Mouse (Mus musculus) limb, embryonic 14.5 days (tissue): ENCODE data around the gene Nfe2l1. TPM values are rescaled to one million over a fixed set of nuclear protein-coding genes. Genes with fewer than 3 reads are reported as not detected.
"Not testable (repeated sequence)": the region's sequence is repeated elsewhere in the genome, so short reads cannot be mapped to it uniquely, and the experiment has no call there.

Experiments
- ATAC-seq: fragments of 200-750 bp; cut with Nextera tagmentation; 2 replicates; pipeline ENCODE4 v1.8.0; 2017; ENCODE audit warnings: low read depth, moderate number of reproducible peaks, moderate TSS enrichment; ENCODE audit not compliant: low FRiP score
- DNase-seq: peaks from one replicate; pipeline ENCODE4 v3.0.0-alpha.2; 2015; ENCODE audit warnings: low spot score
- H3K27ac ChIP-seq: fragments of 300-500 bp; sonication (generic); replicated peaks from 2 replicates; pipeline ENCODE4 v1.5.1; 2014; ENCODE audit warnings: low read depth, mild to moderate bottlenecking, low read length, moderate library complexity, mixed read lengths
- H3K27me3 ChIP-seq: fragments of 300-500 bp; sonication (generic); 2 replicates; pipeline ENCODE4 v1.6.1; 2014; ENCODE audit warnings: low read length, mixed read lengths; ENCODE audit not compliant: control insufficient read depth, insufficient read depth
- H3K36me3 ChIP-seq: fragments of 300-500 bp; sonication (generic); 2 replicates; pipeline ENCODE4 v1.6.1; 2014; ENCODE audit warnings: mild to moderate bottlenecking, low read length, moderate library complexity, mixed read lengths; ENCODE audit not compliant: control insufficient read depth, insufficient read depth
- H3K4me1 ChIP-seq: fragments of 300-500 bp; sonication (generic); 2 replicates; pipeline ENCODE4 v1.6.1; 2014; ENCODE audit warnings: antibody characterized with exemption, low read length, mixed read lengths; ENCODE audit not compliant: control insufficient read depth, insufficient read depth
- H3K4me2 ChIP-seq: fragments of 300-500 bp; sonication (generic); replicated peaks from 2 replicates; pipeline ENCODE4 v1.6.1; 2014; ENCODE audit warnings: low read depth, mild to moderate bottlenecking, low read length, moderate library complexity; ENCODE audit not compliant: severe bottlenecking
- H3K4me3 ChIP-seq: fragments of 300-500 bp; sonication (generic); replicated peaks from 2 replicates; pipeline ENCODE4 v1.5.1; 2014; ENCODE audit warnings: low read length
- H3K9ac ChIP-seq: fragments of 300-500 bp; sonication (generic); 2 replicates; pipeline ENCODE4 v1.6.1; 2014; ENCODE audit warnings: mild to moderate bottlenecking, low read depth, low read length, moderate library complexity; ENCODE audit not compliant: severe bottlenecking
- H3K9me3 ChIP-seq: fragments of 300-500 bp; sonication (generic); 2 replicates; pipeline ENCODE4 v1.6.1; 2016; ENCODE audit warnings: low read length; ENCODE audit not compliant: control insufficient read depth
- POLR2A ChIP-seq: fragments of 200-500 bp; IDR thresholded peaks from 2 replicates; pipeline ENCODE4 v1.8.0; 2012; ENCODE audit warnings: inconsistent platforms, mild to moderate bottlenecking, moderate library complexity, borderline replicate concordance; ENCODE audit not compliant: insufficient read depth, insufficient read length; ENCODE audit errors: extremely low read depth
- WGBS: fragments of 180-500 bp; shearing (Covaris S2); extraction: QIAGEN DNeasy Blood & Tissue Kit; methylation state at CpG from one replicate; pipeline ENCODE4 v1.1.7; 2014; 5-methylcytosine and 5-hydroxymethylcytosine counted together
- polyA plus RNA-seq, 2 experiments: library from polyadenylated mRNA; depleted of rRNA in 1 of 2; stranded (reverse) in 1 of 2; unstranded in 1 of 2; fragments of >200 nt; fragmentation: Nextera tagmentation in 1 of 2; extraction: Ambion mirVana in 1 of 2; gene quantifications; 2 replicates each; pipeline versions ENCODE4 v1.2.1 to v1.2.3; 2012 to 2014

Gene Nfe2l1
- polyA plus RNA-seq, 2 experiments: 42.0 to 94.5 TPM

DNA sequence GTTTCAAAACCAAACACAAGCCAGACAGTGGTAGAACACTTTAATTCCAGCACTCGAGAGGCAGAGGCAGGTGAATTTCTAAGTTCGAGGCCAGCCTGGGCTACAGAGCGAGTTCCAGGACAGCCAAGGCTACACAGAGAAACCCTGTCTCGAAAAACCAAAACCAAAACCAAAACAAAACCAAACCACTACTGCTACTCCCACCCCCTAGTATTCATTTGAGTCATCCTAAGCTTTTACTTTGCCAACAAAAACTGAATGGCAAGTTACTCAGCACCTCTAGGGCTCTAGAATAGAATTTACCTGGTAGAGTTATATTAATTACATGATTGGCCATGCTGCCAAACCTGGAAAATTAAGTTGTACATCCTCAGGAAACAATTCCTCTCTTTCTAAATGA, 29.9 kb upstream of the Nfe2l1 start:
- Histone ChIP-seq H3K36me3 (peaks cover 27% of the 10 kb centered on the region; the same call in 1 of the 2 replicates), H3K4me3 (no peak overlapping the region), H3K9ac (no peak overlapping the region), H3K9me3 (no peaks in the 10 kb centered on the region), H3K4me1 (peaks cover 18% of the 10 kb centered on the region), H3K27ac (no peak overlapping the region), H3K27me3 (0 out of 2 replicates have a peak, but pooled peaks cover 5% of the 10 kb centered on the region), H3K4me2 (no peak overlapping the region)
- 83% methylated on average over 4 of the region's 4 CpGs for WGBS
- ATAC-seq: no peak
- TF ChIP-seq POLR2A: no peak
- DNase-seq: no peak

DNA sequence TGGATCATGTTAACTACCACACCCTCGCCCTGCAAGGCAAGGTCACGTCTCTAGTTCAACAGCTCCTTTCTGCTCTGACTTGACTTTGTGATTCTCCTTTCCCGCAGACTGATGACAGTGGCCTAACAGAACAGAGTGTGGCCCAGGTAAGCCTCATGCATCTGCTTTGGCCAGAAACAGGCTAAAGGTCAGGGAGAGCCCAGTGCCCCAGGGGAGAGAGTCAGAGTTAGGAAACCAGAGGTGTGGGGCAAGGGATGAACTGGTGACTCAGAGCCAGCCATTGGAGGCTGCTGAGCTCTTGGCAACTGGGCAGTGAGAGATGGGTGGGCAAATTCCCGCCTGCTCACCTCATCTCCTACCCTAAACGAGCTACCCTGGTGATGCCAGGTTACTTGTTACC, 27.7 kb upstream of the Nfe2l1 start:
- no peak overlapping the region for H3K27ac ChIP-seq
- no peak overlapping the region for H3K9ac ChIP-seq
- WGBS: 74% methylated on average over 5 of the region's 5 CpGs
- ATAC-seq: no peak
- H3K27me3 ChIP-seq: no peaks in the 10 kb centered on the region
- no peak for TF ChIP-seq POLR2A
- H3K4me1 ChIP-seq: peaks cover 12% of the 10 kb centered on the region
- H3K4me2 ChIP-seq: no peak overlapping the region
- H3K9me3 ChIP-seq: no peaks in the 10 kb centered on the region
- no peak overlapping the region for H3K4me3 ChIP-seq
- H3K36me3 ChIP-seq: peaks cover 40% of the 10 kb centered on the region
- no peak for DNase-seq

DNA sequence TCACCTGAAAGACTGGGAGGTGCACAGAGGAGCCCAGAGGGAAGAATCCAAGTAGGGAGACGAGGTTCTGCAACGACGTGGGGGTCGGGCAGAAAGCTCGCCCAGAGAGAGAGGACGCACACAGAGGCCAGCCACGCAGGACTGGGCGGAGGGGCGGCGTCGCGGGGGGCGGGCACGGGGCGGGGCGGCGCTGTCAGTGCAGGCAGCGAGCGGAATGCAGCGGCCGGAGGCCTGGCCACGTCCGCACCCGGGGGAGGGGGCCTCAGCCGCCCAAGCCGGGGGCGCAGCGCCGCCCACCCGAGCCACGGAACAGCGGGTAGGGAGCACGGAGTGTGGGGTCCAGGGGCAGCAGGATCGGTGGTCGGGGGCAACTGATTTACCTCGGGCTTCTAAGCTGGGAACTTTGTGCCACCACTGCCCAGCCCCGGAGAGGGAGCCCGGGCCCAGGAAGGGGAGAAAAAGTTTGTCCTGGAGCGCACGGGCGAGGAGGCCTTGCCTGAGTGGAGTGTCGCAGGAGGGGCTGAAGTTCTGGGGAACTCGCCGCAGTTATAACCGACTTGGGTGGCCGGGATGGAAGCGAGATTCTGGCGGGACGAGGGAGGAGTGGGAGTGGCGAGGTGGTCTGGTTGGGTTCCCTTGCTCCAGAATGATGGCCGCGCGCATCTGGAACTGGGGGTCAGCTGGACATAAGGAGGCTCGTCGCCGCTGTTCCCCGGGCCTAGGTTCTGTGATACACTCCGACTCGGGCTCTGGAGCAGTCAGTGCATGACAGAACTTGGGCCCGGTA, 20.1 kb upstream of the Nfe2l1 start, which contains the start of gene Copz2:
Copz2 (plus strand) TSS at position 190 of the 787 bp plus-strand sequence.
- peak within 1 kb of the TSS; percentile 77 for H3K9ac ChIP-seq
- peak; percentile 41 for DNase-seq
- TF ChIP-seq POLR2A: 0 out of 2 replicates have a peak, but pooled peaks have one; percentile 50

DNA sequence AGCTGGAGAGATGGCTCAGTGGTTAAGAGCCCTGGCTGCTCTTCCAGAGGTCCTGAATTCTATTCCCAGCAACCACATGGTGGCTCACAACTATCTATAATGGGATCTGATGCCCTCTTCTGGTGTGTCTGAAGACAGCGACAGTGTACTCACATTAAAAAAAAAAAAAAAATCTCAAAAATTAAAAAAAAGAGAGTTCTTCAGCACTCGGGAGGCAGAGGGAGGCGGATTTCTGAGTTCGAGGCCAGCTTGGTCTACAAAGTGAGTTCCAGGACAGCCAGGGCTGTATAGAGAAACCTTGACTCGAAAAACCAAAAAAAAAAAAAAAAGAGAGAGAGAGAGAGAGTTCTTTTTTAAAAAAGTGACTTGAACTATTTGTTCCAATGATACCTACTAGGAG, 19.4 kb upstream of the Nfe2l1 start:
- DNase-seq, ATAC-seq, H3K9me3 ChIP-seq, H3K4me1 ChIP-seq, H3K27me3 ChIP-seq, H3K36me3 ChIP-seq: not testable (repeated sequence)
- H3K4me3 ChIP-seq: peak overlapping the region; percentile 65
- H3K27ac ChIP-seq: 0 out of 2 replicates have a peak overlapping the region, but pooled peaks have one; percentile 80
- peak overlapping the region; percentile 77; the same call in 1 of the 2 replicates for H3K9ac ChIP-seq
- WGBS: 73% methylated on average over 5 of the region's 5 CpGs
- H3K4me2 ChIP-seq: peak overlapping the region; percentile 71

More for the DNA sequence above, 20.1 kb upstream of the Nfe2l1 start, which contains the start of gene Copz2:
- Histone ChIP-seq H3K27ac (peak within 1 kb of the TSS; percentile 80), H3K27me3 (no peaks in the 10 kb centered on the region), H3K4me2 (peak within 1 kb of the TSS; percentile 71), H3K4me3 (peak within 1 kb of the TSS; percentile 65), H3K9me3 (no peaks in the 10 kb centered on the region), H3K36me3 (peaks cover 14% of the 10 kb centered on the region), H3K4me1 (0 out of 2 replicates have a peak, but pooled peaks cover 4% of the 10 kb centered on the region)
- ATAC-seq: peak; percentile 82
- 2% methylated on average over 50 of the region's 60 CpGs for WGBS

DNA sequence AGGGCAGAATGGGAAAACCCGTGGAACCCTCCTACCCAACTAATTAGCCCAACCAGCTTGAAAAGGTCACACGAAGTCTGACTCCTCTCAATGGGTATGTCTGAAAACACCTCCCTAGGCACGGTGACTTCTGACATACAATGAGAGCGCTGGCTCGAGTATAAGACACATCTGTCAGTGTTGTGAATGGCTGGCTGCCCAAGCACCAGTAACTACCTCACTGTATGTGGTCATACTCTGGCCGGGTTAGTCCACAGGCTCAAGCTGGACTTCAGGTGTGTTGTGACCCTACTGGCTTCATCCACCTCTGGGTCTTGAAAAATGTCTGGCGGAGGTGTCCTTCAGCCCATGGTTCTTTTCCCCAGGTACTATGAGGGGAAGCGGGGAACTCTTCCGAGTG, 18.9 kb upstream of the Nfe2l1 start:
- DNase-seq (no peak), ATAC-seq (no peak)
- H3K9ac ChIP-seq: no peak overlapping the region
- TF ChIP-seq POLR2A: no peak
- 70% methylated on average over 9 of the region's 9 CpGs for WGBS
- H3K9me3 ChIP-seq: no peaks in the 10 kb centered on the region
- H3K4me3 ChIP-seq: no peak overlapping the region
- H3K27ac ChIP-seq: no peak overlapping the region
- H3K4me2 ChIP-seq: no peak overlapping the region
- H3K4me1 ChIP-seq: 0 out of 2 replicates have a peak, but pooled peaks cover 4% of the 10 kb centered on the region
- peaks cover 5% of the 10 kb centered on the region; the same call in 1 of the 2 replicates for H3K36me3 ChIP-seq
- H3K27me3 ChIP-seq: no peaks in the 10 kb centered on the region
